Mouse (Mus musculus) hindbrain, embryonic 11.5 days (tissue): ENCODE measurements around the gene Ackr1. TPM values are rescaled to one million over a fixed set of nuclear protein-coding genes. Genes with fewer than 3 reads are reported as not detected.
A peak's percentile ranks its signal among the peaks of the same experiment; 100 is the strongest.

Experiments used
- ATAC-seq: fragments of 200-750 bp; cut with Nextera tagmentation; 2 replicates; pipeline ENCODE4 v1.8.0; 2017; ENCODE audit warnings: mild to moderate bottlenecking, moderate TSS enrichment, moderate library complexity; ENCODE audit not compliant: low FRiP score
- DNase-seq: peaks from one replicate; pipeline ENCODE4 v3.0.0-alpha.2; 2015; ENCODE audit warnings: low spot score
- H3K27ac ChIP-seq: fragments of 300-500 bp; sonication (generic); 2 replicates; pipeline ENCODE4 v1.5.1; 2014; ENCODE audit warnings: mild to moderate bottlenecking, low read depth, low read length
- H3K27me3 ChIP-seq: fragments of 300-500 bp; sonication (generic); 2 replicates; pipeline ENCODE4 v1.6.1; 2014; ENCODE audit warnings: mild to moderate bottlenecking, low read length, moderate library complexity, mixed read lengths; ENCODE audit not compliant: control insufficient read depth, insufficient read depth
- H3K36me3 ChIP-seq: fragments of 300-500 bp; sonication (generic); 2 replicates; pipeline ENCODE4 v1.6.1; 2014; ENCODE audit warnings: mild to moderate bottlenecking, low read length, moderate library complexity, mixed read lengths; ENCODE audit not compliant: control insufficient read depth, insufficient read depth
- H3K4me1 ChIP-seq: fragments of 300-500 bp; sonication (generic); replicated peaks from 2 replicates; pipeline ENCODE4 v1.6.1; 2014; ENCODE audit warnings: low read length, mixed read lengths; ENCODE audit not compliant: control insufficient read depth, insufficient read depth
- H3K4me2 ChIP-seq: fragments of 300-500 bp; sonication (generic); replicated peaks from 2 replicates; pipeline ENCODE4 v1.6.1; 2014; ENCODE audit warnings: mild to moderate bottlenecking, low read depth, low read length
- H3K4me3 ChIP-seq: fragments of 300-500 bp; sonication (generic); 2 replicates; pipeline ENCODE4 v1.5.1; 2014; ENCODE audit warnings: low read depth, low read length
- H3K9ac ChIP-seq: fragments of 300-500 bp; sonication (generic); 2 replicates; pipeline ENCODE4 v1.6.1; 2014; ENCODE audit warnings: low read depth, low read length
- H3K9me3 ChIP-seq: fragments of 300-500 bp; sonication (generic); 2 replicates; pipeline ENCODE4 v1.6.1; 2016; ENCODE audit warnings: low read length; ENCODE audit not compliant: control insufficient read depth
- WGBS: fragments of 180-500 bp; shearing (Covaris S2); extraction: QIAGEN DNeasy Blood & Tissue Kit; methylation state at CpG from one replicate; pipeline ENCODE4 v1.1.7; 2014; 5-methylcytosine and 5-hydroxymethylcytosine counted together
- polyA plus RNA-seq: library from polyadenylated mRNA; unstranded; fragments of >200 nt; fragmentation: Nextera tagmentation; extraction: Ambion mirVana; gene quantifications from 2 replicates; pipeline ENCODE4 v1.2.1, GENCODE M21; 2014

Ackr1 gene
- 5.6 and 6.4 TPM in 2 replicates for polyA plus RNA-seq

- Histone ChIP-seq H3K27ac (no peak within 1 kb of the TSS), H3K36me3 (no peaks in the 10 kb centered on the region), H3K27me3 (no peaks in the 10 kb centered on the region), H3K9ac (no peak within 1 kb of the TSS), H3K4me2 (no peak within 1 kb of the TSS), H3K9me3 (no peaks in the 10 kb centered on the region), H3K4me1 (peaks cover 3% of the 10 kb centered on the region; the same call in 1 of the 2 replicates), H3K4me3 (no peak within 1 kb of the TSS)
- no peak for ATAC-seq
- DNase-seq = no peak
- 78% methylated on average over 9 of the region's 9 CpGs for WGBS
These were observed at the start of gene Ackr1 for GRCm38 (mm10) chr1:173333312-173334253. Gene Ackr1 (minus strand): TSS chr1:173333750.

- no peaks in the 10 kb centered on the region for H3K4me1 ChIP-seq
- H3K27ac ChIP-seq = no peak overlapping the region
- H3K27me3 ChIP-seq = no peaks in the 10 kb centered on the region
- H3K9me3 ChIP-seq = no peaks in the 10 kb centered on the region
- H3K4me2 ChIP-seq = no peak overlapping the region
- WGBS = 90% methylated on average over 6 of the region's 6 CpGs
- no peak overlapping the region for H3K4me3 ChIP-seq
- no peak overlapping the region for H3K9ac ChIP-seq
- no peak for DNase-seq
- ATAC-seq = no peak
- H3K36me3 ChIP-seq = no peaks in the 10 kb centered on the region
These were observed 47.9 kb upstream of the Ackr1 start for GRCm38 (mm10) chr1:173381436-173381835.

GRCm38 (mm10) chr1:173377380-173378112, 44.0 kb upstream of the Ackr1 start:
- Histone ChIP-seq H3K27ac (no peak overlapping the region), H3K4me3 (no peak overlapping the region), H3K4me1 (no peaks in the 10 kb centered on the region), H3K9me3 (no peaks in the 10 kb centered on the region), H3K36me3 (no peaks in the 10 kb centered on the region), H3K27me3 (no peaks in the 10 kb centered on the region), H3K9ac (no peak overlapping the region), H3K4me2 (no peak overlapping the region)
- DNase-seq (peak; percentile 66), ATAC-seq (peak; percentile 73)
- WGBS = 32% methylated on average over 13 of the region's 13 CpGs

GRCm38 (mm10) chr1:173374020-173374419, 40.5 kb upstream of the Ackr1 start:
- DNase-seq (no peak), ATAC-seq (no peak)
- Histone ChIP-seq H3K36me3 (no peaks in the 10 kb centered on the region), H3K4me1 (no peaks in the 10 kb centered on the region), H3K4me3 (no peak overlapping the region), H3K27ac (no peak overlapping the region), H3K9ac (no peak overlapping the region), H3K27me3 (no peaks in the 10 kb centered on the region), H3K9me3 (no peaks in the 10 kb centered on the region), H3K4me2 (no peak overlapping the region)
- WGBS = 91% methylated on average over 7 of the region's 7 CpGs

GRCm38 (mm10) chr1:173371586-173371985, 38.0 kb upstream of the Ackr1 start:
- Histone ChIP-seq H3K9me3 (no peaks in the 10 kb centered on the region), H3K27me3 (0 out of 2 replicates have a peak, but pooled peaks cover 2% of the 10 kb centered on the region)
- no peak for ATAC-seq

GRCm38 (mm10) chr1:173370456-173370855, 36.9 kb upstream of the Ackr1 start:
- Histone ChIP-seq H3K9me3 (no peaks in the 10 kb centered on the region), H3K36me3 (no peaks in the 10 kb centered on the region), H3K9ac (no peak overlapping the region), H3K4me2 (no peak overlapping the region), H3K27me3 (0 out of 2 replicates have a peak, but pooled peaks cover 4% of the 10 kb centered on the region), H3K4me3 (no peak overlapping the region), H3K27ac (no peak overlapping the region), H3K4me1 (no peaks in the 10 kb centered on the region; the same call in 1 of the 2 replicates)
- ATAC-seq = no peak
- 71% methylated on average over 6 of the region's 6 CpGs for WGBS
- no peak for DNase-seq

More at GRCm38 (mm10) chr1:173371586-173371985, 38.0 kb upstream of the Ackr1 start:
- no peak overlapping the region for H3K4me2 ChIP-seq
- no peaks in the 10 kb centered on the region for H3K36me3 ChIP-seq
- no peak overlapping the region for H3K9ac ChIP-seq
- no peak overlapping the region for H3K4me3 ChIP-seq
- WGBS = 87% methylated on average over 6 of the region's 6 CpGs
- H3K27ac ChIP-seq = no peak overlapping the region
- H3K4me1 ChIP-seq = no peaks in the 10 kb centered on the region
- no peak for DNase-seq

GRCm38 (mm10) chr1:173369611-173370010, 36.1 kb upstream of the Ackr1 start:
- Histone ChIP-seq H3K9me3 (no peaks in the 10 kb centered on the region), H3K4me2 (no peak overlapping the region), H3K4me3 (no peak overlapping the region), H3K9ac (no peak overlapping the region), H3K27ac (no peak overlapping the region), H3K27me3 (0 out of 2 replicates have a peak, but pooled peaks cover 4% of the 10 kb centered on the region), H3K36me3 (no peaks in the 10 kb centered on the region), H3K4me1 (no peaks in the 10 kb centered on the region; the same call in 1 of the 2 replicates)
- no peak for ATAC-seq
- DNase-seq = no peak
- 67% methylated on average over 2 of the region's 2 CpGs for WGBS

GRCm38 (mm10) chr1:173367356-173368046, 34.0 kb upstream of the Ackr1 start, which contains the start of gene Cadm3:
Gene Cadm3 (minus strand): TSS chr1:173367695.
- DNase-seq (peak; percentile 81), ATAC-seq (peak; percentile 92)
- 0% methylated on average over 36 of the region's 46 CpGs for WGBS
- H3K36me3 ChIP-seq = no peaks in the 10 kb centered on the region
- H3K27ac ChIP-seq = peak within 1 kb of the TSS; percentile 71
- peak within 1 kb of the TSS; percentile 83 for H3K4me3 ChIP-seq
- H3K4me2 ChIP-seq = peak within 1 kb of the TSS; percentile 84
- peak within 1 kb of the TSS; percentile 89 for H3K9ac ChIP-seq
- no peaks in the 10 kb centered on the region for H3K9me3 ChIP-seq
- H3K4me1 ChIP-seq = no peaks in the 10 kb centered on the region; the same call in 1 of the 2 replicates
- 0 out of 2 replicates have a peak, but pooled peaks cover 4% of the 10 kb centered on the region for H3K27me3 ChIP-seq
